Mouse (Mus musculus) heart, adult 2 months (tissue): ENCODE measurements around the gene Sgip1.

Experiments used
- CTCF ChIP-seq: fragments of 200-600 bp; IDR thresholded peaks from 2 replicates; pipeline ENCODE4 v1.8.1; 2022; ENCODE audit warnings: antibody characterized with exemption, mild to moderate bottlenecking, moderate library complexity
- POLR2A ChIP-seq: fragments of 200-500 bp; IDR thresholded peaks from 2 replicates; pipeline ENCODE4 v1.6.1; 2011; ENCODE audit warnings: mild to moderate bottlenecking, low read depth, low read length, control low read depth; ENCODE audit not compliant: insufficient read depth

DNA sequence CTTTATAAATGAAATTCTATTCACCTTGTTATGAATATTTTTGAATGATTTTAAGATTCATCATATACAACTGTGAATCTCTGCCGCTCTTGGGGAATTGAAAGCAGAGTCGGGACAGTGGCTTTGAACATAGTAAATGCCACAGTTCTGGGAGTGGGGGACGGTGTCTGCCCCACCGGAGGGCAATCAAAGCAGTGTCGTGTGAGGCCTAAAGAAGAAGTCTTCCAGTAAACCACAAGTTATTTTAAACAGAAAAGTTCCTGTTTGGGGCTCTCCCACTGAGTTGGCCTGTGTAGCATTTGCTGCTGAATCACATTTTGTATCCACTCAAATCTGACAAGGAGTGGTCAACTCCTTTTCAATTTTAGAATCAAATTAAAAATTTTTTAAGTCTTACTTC is 230.1 kb downstream of the Sgip1 start:
- TF ChIP-seq POLR2A (no peak), CTCF (no peak)
